Mouse (Mus musculus) frontal cortex, adult 2 months (tissue): ENCODE measurements around the gene Sgca. TPM values are rescaled to one million over a fixed set of nuclear protein-coding genes. Genes with fewer than 3 reads are reported as not detected.
A peak's percentile ranks its signal among the peaks of the same experiment; 100 is the strongest.

Experiments
- DNase-seq, 2 experiments: peaks; one replicate each; pipeline ENCODE4 v3.0.0; 2022; ENCODE audit warnings: low spot score in 1 of 2; ENCODE audit errors: extremely low spot score in 1 of 2
- polyA plus RNA-seq: library from polyadenylated mRNA; depleted of rRNA; stranded (reverse); fragments of >200 nt; gene quantifications from 2 replicates; pipeline ENCODE4 v1.2.3, GENCODE M21; 2012

The Sgca gene
- polyA plus RNA-seq, 1 experiment = 1.4 TPM

DNA sequence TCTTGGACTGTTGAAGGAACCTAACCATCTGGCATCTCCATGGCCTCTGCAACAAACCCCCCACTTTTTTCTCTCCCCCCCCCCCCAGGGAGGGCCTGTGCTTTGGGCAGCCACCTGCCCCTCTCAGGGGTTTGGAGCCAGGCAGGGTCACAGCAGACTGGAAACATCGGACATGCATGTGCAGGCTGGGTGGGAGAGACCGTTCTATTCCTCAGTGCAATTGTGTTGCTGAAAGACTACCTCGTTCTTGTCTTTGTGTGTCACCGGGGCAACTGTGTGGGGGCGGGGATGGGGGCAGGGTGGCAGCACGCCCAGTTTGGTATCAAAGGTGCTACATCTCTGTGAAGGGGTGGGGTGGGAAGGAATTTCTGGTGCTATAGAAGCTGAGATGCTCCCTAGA is 24.0 kb downstream of the Sgca start:
- no peak for DNase-seq

DNA sequence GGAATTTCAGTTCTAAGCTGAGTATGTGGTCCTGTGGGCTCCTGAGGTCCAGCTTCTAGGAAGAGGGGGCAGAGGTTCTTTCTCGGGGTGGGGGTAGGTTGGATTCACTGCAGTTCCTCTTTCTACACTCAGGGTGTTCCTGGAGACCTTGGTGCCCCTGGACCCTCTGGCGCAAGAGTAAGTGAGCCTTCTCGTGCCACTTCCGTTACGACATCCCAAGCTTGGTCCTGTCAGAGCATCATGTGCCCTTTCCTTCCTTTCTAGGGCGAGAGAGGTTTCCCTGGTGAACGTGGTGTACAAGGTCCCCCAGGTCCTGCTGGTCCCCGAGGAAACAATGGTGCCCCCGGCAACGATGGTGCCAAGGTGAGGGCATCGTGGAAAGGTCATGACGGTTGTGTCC is 30.9 kb downstream of the Sgca start:
- no peak for DNase-seq

DNA sequence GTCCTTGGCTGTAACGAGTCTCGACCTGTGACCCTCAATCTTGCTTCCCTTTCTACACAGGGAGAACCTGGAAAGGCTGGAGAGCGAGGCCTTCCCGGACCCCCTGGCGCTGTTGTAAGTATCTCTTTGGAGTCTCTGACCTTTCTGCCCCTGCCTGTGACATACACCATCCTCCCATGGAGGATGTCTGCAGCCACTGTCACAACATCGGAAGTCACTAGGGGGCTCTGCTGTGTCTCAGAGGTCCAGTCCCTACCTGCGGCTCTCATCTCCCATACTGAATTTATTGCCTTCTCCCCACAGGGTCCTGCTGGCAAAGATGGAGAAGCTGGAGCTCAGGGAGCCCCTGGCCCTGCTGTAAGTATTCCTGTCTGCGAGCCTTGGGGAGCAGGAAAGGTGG is 31.8 kb downstream of the Sgca start:
- DNase-seq = no peak

GRCm38 (mm10) chr11:94943054-94943453 is 33.1 kb downstream of the Sgca start:
- DNase-seq = no peak

DNA sequence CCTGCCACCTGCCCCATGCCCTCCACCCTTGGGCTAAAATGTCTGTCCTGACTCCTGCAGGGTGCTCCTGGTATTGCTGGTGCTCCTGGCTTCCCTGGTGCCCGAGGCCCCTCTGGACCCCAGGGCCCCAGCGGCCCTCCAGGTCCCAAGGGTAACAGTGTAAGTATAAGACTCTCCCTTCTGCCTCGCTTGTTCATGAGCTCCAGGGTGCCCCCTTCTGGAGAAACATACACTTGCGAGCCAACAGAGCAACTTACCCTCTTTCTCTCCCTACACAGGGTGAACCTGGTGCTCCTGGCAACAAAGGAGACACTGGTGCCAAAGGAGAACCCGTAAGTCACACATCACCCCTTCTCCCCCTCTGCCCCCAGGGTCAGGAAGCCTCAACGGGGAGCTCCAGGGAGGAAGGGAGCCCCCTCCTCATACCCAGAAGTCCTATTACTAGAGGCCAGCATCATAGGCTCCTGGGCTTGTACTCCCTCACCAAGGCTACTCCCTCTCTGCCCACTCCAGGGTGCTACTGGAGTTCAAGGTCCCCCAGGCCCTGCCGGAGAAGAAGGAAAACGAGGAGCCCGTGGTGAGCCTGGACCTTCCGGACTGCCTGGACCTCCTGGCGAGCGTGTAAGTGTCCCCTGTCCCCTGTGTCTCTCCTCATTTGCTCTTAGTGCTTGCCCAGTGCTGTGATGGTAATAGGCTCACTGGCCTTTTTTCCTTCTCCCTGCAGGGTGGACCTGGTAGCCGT is 33.7 kb downstream of the Sgca start:
- peak in 1 of 2 experiments; percentile 75 for DNase-seq

DNA sequence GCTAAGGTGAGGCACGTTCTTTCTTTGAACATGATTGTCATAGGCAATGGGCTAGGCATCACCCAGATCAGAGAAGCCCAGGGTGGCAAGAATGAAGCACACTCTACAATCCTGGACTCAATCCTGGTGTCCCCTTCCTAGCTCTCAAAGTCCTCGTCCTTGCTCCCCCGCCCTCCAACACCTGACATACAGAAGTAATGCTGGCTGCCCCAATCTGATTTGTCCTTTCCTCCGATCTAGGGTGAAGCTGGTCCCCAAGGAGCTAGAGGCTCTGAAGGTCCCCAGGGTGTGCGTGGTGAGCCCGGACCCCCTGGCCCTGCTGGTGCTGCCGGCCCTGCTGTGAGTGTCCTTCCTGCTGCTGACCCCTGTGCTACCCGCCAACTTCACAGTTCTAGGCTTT is 34.4 kb downstream of the Sgca start:
- no peak for DNase-seq

- no peak for DNase-seq
These were observed 35.0 kb downstream of the Sgca start for GRCm38 (mm10) chr11:94941121-94941520.

DNA sequence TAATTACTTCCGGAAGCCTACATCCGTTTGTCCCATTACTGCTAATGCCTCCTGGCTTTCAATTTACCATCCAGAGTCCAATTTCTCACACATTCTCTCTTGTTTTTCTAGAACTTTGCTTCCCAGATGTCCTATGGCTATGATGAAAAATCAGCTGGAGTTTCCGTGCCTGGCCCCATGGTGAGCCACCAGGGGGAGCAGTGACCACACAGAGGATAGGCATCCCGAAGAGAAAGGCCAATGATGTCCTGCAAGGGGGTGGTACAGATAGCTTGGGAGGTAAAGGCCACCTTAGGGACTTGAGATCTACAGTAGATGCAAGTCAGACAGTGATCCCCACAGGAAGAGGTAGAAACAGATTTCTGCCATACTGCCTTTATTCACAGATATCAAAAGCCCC is 36.8 kb downstream of the Sgca start:
- DNase-seq = peak; percentile 14 to 89

GRCm38 (mm10) chr11:94938296-94938695 is 37.8 kb downstream of the Sgca start:
- DNase-seq = no peak

DNA sequence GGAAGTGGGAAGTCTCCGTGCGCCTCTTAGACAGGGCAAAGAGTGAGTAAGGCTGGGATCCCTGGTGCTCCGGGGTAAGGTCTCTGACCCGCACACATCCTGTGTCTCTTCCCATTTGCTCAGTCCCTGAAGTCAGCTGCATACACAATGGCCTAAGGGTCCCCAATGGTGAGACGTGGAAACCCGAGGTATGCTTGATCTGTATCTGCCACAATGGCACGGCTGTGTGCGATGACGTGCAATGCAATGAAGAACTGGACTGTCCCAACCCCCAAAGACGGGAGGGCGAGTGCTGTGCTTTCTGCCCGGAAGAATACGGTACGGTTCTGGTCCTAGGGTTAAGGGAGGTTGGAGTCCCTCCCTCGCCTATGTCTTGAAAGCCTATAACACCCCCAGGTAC is 38.3 kb downstream of the Sgca start:
- no peak for DNase-seq

- DNase-seq = peak; percentile 32 to 79
These were observed 38.8 kb downstream of the Sgca start for GRCm38 (mm10) chr11:94937335-94937781.

DNA sequence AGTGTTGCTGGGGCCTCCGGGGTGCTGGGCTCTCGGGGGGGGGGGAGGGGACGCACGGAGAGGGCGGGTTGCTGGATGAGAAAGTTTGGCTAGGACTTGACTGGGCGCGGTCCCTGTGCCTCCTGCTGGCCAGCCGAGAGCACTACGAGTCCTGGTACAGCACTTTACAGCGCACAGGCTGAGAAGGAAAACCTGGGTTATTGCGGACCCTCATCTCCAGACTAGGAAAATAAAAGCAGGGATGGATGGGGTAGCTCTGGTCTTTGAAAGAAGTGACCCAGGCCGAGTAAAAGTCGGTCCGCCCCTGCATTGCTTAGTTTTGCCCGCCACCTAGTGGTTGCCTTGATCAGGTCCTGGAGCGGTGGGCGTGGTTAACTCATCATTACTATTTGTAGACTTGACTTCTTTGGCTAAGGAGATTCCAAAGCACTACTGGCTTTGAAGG is 39.3 kb downstream of the Sgca start:
- peak; percentile 72 to 93 for DNase-seq

DNA sequence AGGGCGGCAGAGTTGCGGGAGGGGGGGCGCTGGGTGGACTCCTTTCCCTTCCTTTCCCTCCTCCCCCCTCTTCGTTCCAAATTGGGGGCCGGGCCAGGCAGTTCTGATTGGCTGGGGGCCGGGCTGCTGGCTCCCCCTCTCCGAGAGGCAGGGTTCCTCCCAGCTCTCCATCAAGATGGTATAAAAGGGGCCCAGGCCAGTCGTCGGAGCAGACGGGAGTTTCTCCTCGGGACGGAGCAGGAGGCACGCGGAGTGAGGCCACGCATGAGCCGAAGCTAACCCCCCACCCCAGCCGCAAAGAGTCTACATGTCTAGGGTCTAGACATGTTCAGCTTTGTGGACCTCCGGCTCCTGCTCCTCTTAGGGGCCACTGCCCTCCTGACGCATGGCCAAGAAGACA is 40.1 kb downstream of the Sgca start, which contains the start of gene Col1a1:
Col1a1 (plus strand) TSS at position 180 of the 400 bp plus-strand sequence.
- DNase-seq = no peak

GRCm38 (mm10) chr11:94934526-94934925 is 41.6 kb downstream of the Sgca start:
- no peak for DNase-seq

GRCm38 (mm10) chr11:94933584-94933983 is 42.5 kb downstream of the Sgca start:
- no peak for DNase-seq

DNA sequence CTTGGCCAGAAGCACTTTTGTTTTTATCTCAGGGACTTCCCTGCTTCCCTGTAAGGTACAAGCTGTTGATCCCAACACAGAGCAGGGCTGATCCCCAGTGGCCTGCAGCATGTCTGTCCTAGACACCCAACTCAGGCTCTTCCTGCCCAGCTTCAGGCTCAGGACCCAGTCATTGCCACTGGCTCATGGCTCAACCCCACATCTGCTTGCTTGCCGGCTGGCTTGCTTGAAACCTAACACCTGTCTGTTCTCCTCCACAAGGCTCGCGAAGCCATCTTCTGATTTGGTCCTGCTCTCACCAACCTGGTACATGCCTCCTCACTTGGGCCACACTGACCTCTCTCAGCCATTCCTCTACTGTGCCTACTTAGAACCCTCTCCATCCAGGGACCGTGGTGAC is 46.0 kb downstream of the Sgca start:
- DNase-seq = no peak

DNA sequence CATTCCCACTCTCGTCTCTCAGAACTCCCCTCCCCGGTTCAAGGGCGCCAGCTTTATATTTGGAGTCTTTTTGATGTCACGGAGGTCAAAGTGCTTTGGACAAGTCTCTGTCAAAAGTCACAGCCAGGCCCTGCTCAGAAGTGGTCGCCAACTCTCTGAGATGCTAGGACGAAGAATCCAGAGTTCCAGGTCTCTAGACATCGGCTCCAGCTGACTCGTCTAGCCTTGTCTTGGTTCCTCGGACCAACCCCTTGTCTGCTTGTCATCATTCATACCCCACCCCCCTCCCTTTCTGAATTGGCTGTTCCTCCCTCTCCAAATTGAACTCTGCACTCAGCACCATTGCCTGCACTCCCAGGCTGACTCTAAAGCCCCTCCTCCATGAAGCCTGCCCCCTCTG is 46.5 kb downstream of the Sgca start:
- DNase-seq = no peak

GRCm38 (mm10) chr11:94928820-94929219 is 47.3 kb downstream of the Sgca start:
- DNase-seq = no peak

GRCm38 (mm10) chr11:94927771-94928291 is 48.3 kb downstream of the Sgca start:
- DNase-seq = no peak

DNA sequence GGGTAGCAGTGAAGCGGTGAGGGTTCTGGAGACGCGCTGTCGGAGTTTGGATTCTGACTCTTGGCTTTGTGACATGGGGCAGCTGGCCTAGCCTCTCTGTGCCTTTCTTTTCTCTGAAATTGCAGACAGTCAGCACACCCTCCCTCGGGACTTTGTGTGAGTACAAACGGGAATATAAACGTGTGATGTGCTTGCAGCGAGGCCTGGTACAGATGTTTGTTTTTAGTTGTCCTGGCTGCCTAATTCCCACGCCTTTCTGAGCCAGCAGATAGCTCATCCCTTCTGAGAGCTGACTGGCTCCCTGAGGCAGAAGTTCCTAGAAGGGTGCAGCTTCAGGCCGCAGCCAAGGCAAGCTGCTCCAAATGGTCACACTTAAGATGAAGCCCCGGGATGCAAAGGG is 49.7 kb downstream of the Sgca start:
- DNase-seq = no peak

DNA sequence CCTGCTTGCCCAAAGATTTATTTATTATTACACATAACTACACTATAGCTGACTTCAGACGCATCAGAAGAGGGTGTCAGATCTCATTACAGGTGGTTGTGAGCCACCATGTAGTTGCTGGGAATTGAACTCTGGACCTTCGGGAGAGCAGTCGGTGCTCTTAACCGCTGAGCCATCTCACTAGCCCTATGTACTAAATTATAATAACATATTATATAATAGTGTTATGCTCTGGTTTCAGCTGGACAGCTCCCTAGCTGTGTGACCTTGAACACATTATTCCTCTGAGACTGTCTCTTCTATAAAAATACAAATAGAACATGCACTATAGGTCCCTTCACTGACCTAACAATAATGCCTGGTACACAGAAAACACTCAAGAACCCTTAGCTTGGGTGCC is 51.1 kb downstream of the Sgca start:
- DNase-seq = no peak

DNA sequence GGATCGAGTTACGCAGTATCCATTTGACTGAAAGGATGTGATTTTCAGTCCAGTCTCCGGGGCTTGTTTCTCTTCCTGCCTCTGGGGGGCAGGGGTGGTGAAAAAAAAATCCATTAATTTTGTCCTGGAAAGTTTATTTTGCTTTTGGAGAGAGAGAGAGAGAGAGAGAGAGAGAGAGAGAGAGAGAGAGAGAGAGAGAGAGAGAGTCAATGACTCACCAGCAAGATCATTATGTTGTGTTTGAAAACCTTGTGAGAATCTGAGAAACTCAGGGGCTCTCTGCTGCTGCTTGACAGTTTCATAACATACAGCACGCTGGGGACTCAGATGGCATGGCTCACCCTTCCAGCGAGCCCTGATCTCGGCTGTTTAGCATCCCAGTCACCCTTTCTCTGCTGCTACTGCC is 55.1 kb downstream of the Sgca start:
- no peak for DNase-seq
